In genomic region chr17:33968489-33968888, GRCm38 (mm10) we compare ENCODE assay signal across 8 mouse cellular contexts. TPM values are rescaled to one million over a fixed set of nuclear protein-coding genes. Genes with fewer than 3 reads are reported as not detected.
DNase-seq lines count a peak whose midpoint lies in the region; ATAC-seq and TF ChIP-seq lines count a peak whose summit lies in the region.

No protein-coding gene starts in this region.

- 3% methylated on average over 9 of the region's 9 CpGs for WGBS in embryonic facial prominence, embryonic 12.5 days
- WGBS in heart, embryonic 12.5 days, result 3% methylated on average over 9 of the region's 9 CpGs
- WGBS in kidney, embryonic 15.5 days, result 5% methylated on average over 9 of the region's 9 CpGs
- WGBS in liver, embryonic 14.5 days (ENCODE audit: insufficient replicate concordance), result under 1% methylated on average over 9 of the region's 9 CpGs
- WGBS in neural tube, embryonic 11.5 days, result 3% methylated on average over 9 of the region's 9 CpGs
- under 1% methylated on average over 9 of the region's 9 CpGs for WGBS in thymus, adult 2 months

- ATAC-seq in embryonic facial prominence, embryonic 12.5 days (ENCODE audit: insufficient number of reproducible peaks, insufficient read depth, low FRiP score, low TSS enrichment), result peak; percentile 11; the same call in 1 of the 2 replicates
- peak; percentile 51; the same call in 1 of the 2 replicates for ATAC-seq in heart, embryonic 12.5 days (ENCODE audit: insufficient number of reproducible peaks, low FRiP score)
- ATAC-seq in kidney, embryonic 15.5 days (replicated peaks; ENCODE audit: low FRiP score), result peak; percentile 63
- ATAC-seq in liver, embryonic 14.5 days (ENCODE audit: insufficient read depth), result peak; percentile 61; the same call in 1 of the 2 replicates
- peak; percentile 53; the same call in 1 of the 2 replicates for ATAC-seq in neural tube, embryonic 11.5 days (ENCODE audit: insufficient read depth, low FRiP score, low TSS enrichment)

- TF ChIP-seq POLR2A in thymus, adult 2 months (IDR thresholded peaks at IDR 0.05; ENCODE audit: control insufficient read depth, extremely low read depth, insufficient read depth, low read length, poor library complexity), result 0 out of 2 replicates have a peak, but pooled peaks have one; percentile 26

- peak; percentile 97 for TF ChIP-seq CTCF in liver, embryonic 14.5 days (IDR thresholded peaks at IDR 0.05; ENCODE audit: low read depth)
- TF ChIP-seq CTCF in thymus, adult 2 months (IDR thresholded peaks at IDR 0.05; ENCODE audit: borderline replicate concordance, control insufficient read depth, extremely low read depth, insufficient read depth, low read length, poor library complexity), result peak; percentile 90; the same call in 1 of the 2 replicates

- no peak overlapping the region for H3K27ac ChIP-seq in embryonic facial prominence, embryonic 12.5 days
- no peak overlapping the region for H3K27ac ChIP-seq in heart, embryonic 12.5 days (ENCODE audit: poor library complexity, severe bottlenecking)
- H3K27ac ChIP-seq in kidney, embryonic 15.5 days, result no peak overlapping the region
- no peak overlapping the region for H3K27ac ChIP-seq in liver, embryonic 14.5 days
- no peak overlapping the region for H3K27ac ChIP-seq in neural tube, embryonic 11.5 days (ENCODE audit: low read depth, low read length)
- no peak overlapping the region for H3K27ac ChIP-seq in thymus, adult 2 months (ENCODE audit: control insufficient read depth, insufficient read depth, low read length)

- no peak overlapping the region for H3K4me3 ChIP-seq in embryonic facial prominence, embryonic 12.5 days
- H3K4me3 ChIP-seq in heart, embryonic 12.5 days, result no peak overlapping the region
- H3K4me3 ChIP-seq in kidney, embryonic 15.5 days (replicated peaks), result no peak overlapping the region
- no peak overlapping the region for H3K4me3 ChIP-seq in liver, embryonic 14.5 days (ENCODE audit: insufficient read depth in 1 of 2, low read depth in 2 of 2, low read length in 2 of 2)
- H3K4me3 ChIP-seq in neural tube, embryonic 11.5 days (ENCODE audit: low read depth, low read length), result no peak overlapping the region
- no peak overlapping the region for H3K4me3 ChIP-seq in thymus, adult 2 months (ENCODE audit: control insufficient read depth, insufficient read depth, low read length)

- no peaks in the 10 kb centered on the region for H3K27me3 ChIP-seq in embryonic facial prominence, embryonic 12.5 days
- no peaks in the 10 kb centered on the region for H3K27me3 ChIP-seq in heart, embryonic 12.5 days (replicated peaks)
- H3K27me3 ChIP-seq in kidney, embryonic 15.5 days, result peaks cover under 1% of the 10 kb centered on the region; the same call in 1 of the 2 replicates
- H3K27me3 ChIP-seq in liver, embryonic 14.5 days (ENCODE audit: control insufficient read depth, insufficient read depth, low read length), result no peaks in the 10 kb centered on the region
- H3K27me3 ChIP-seq in neural tube, embryonic 11.5 days (ENCODE audit: control insufficient read depth, insufficient read depth, low read length), result no peaks in the 10 kb centered on the region
- no peaks in the 10 kb centered on the region for H3K27me3 ChIP-seq in thymus, adult 2 months (ENCODE audit: control insufficient read depth, insufficient read depth, low read length)

- H3K9me3 ChIP-seq in embryonic facial prominence, embryonic 12.5 days, result 0 out of 2 replicates have a peak, but pooled peaks cover 2% of the 10 kb centered on the region
- H3K9me3 ChIP-seq in heart, embryonic 12.5 days (replicated peaks), result peaks cover 3% of the 10 kb centered on the region; the same call in 1 of the 2 replicates
- no peaks in the 10 kb centered on the region for H3K9me3 ChIP-seq in kidney, embryonic 15.5 days (replicated peaks)
- H3K9me3 ChIP-seq in liver, embryonic 14.5 days (ENCODE audit: control insufficient read depth, low read length), result no peaks in the 10 kb centered on the region
- no peaks in the 10 kb centered on the region for H3K9me3 ChIP-seq in neural tube, embryonic 11.5 days (ENCODE audit: control insufficient read depth, low read length)

- no peak overlapping the region for H3K9ac ChIP-seq in embryonic facial prominence, embryonic 12.5 days
- H3K9ac ChIP-seq in heart, embryonic 12.5 days, result no peak overlapping the region
- no peak overlapping the region for H3K9ac ChIP-seq in kidney, embryonic 15.5 days
- H3K9ac ChIP-seq in liver, embryonic 14.5 days (replicated peaks), result no peak overlapping the region
- no peak overlapping the region for H3K9ac ChIP-seq in neural tube, embryonic 11.5 days (ENCODE audit: low read length)

- TF ChIP-seq EP300 in liver, embryonic 14.5 days (IDR thresholded peaks at IDR 0.05; ENCODE audit: low read depth), result no peak

- H3K4me2 ChIP-seq in embryonic facial prominence, embryonic 12.5 days (replicated peaks), result no peak overlapping the region
- no peak overlapping the region for H3K4me2 ChIP-seq in heart, embryonic 12.5 days
- H3K4me2 ChIP-seq in kidney, embryonic 15.5 days, result no peak overlapping the region
- H3K4me2 ChIP-seq in liver, embryonic 14.5 days (ENCODE audit: low read depth), result no peak overlapping the region
- no peak overlapping the region for H3K4me2 ChIP-seq in neural tube, embryonic 11.5 days (ENCODE audit: low read depth)

- DNase-seq in CD4-positive, CD25-positive, alpha-beta regulatory T cell, adult 2 months (ENCODE audit: low read depth, low spot score), result peak; percentile 92
- peak; percentile 78 for DNase-seq in adrenal gland, postnatal 25 days
- peak; percentile 59 to 71 (median 65) for DNase-seq in liver, embryonic 14.5 days (ENCODE audit: low read depth in 3 of 3, low spot score in 3 of 3)
- peak; percentile 90 for DNase-seq in neural tube, embryonic 11.5 days (ENCODE audit: low spot score)
- peak; percentile 75 for DNase-seq in thymus, adult 2 months

- H3K4me1 ChIP-seq in embryonic facial prominence, embryonic 12.5 days, result no peaks in the 10 kb centered on the region
- H3K4me1 ChIP-seq in heart, embryonic 12.5 days (replicated peaks), result no peaks in the 10 kb centered on the region
- H3K4me1 ChIP-seq in kidney, embryonic 15.5 days, result no peaks in the 10 kb centered on the region
- no peaks in the 10 kb centered on the region; a peak in 2 of 4 replicates for H3K4me1 ChIP-seq in liver, embryonic 14.5 days (replicated peaks; ENCODE audit: control insufficient read depth in 2 of 2, insufficient read depth in 2 of 2, low read length in 1 of 2)
- H3K4me1 ChIP-seq in neural tube, embryonic 11.5 days (ENCODE audit: control insufficient read depth, insufficient read depth, low read length), result no peaks in the 10 kb centered on the region
- H3K4me1 ChIP-seq in thymus, adult 2 months (replicated peaks; ENCODE audit: control insufficient read depth, insufficient read depth, low read length), result no peaks in the 10 kb centered on the region

- H3K36me3 ChIP-seq in embryonic facial prominence, embryonic 12.5 days, result peaks cover 30% of the 10 kb centered on the region
- H3K36me3 ChIP-seq in heart, embryonic 12.5 days, result peaks cover 29% of the 10 kb centered on the region
- peaks cover 29% of the 10 kb centered on the region for H3K36me3 ChIP-seq in kidney, embryonic 15.5 days
- H3K36me3 ChIP-seq in liver, embryonic 14.5 days (replicated peaks; ENCODE audit: control insufficient read depth, insufficient read depth, low read depth), result no peaks in the 10 kb centered on the region; the same call in 1 of the 2 replicates
- peaks cover under 1% of the 10 kb centered on the region; the same call in 1 of the 2 replicates for H3K36me3 ChIP-seq in neural tube, embryonic 11.5 days (ENCODE audit: control insufficient read depth, insufficient read depth, low read length)
- peaks cover 11% of the 10 kb centered on the region for H3K36me3 ChIP-seq in thymus, adult 2 months (ENCODE audit: control insufficient read depth, insufficient read depth, low read length)

RNA-seq across cellular contexts. Expression of gene Rps18, which starts 12.7 kb away (rescaled TPM):
- total RNA-seq in adrenal gland, postnatal 25 days (2021), result 630 and 736 TPM in 2 replicates
- polyA plus RNA-seq in embryonic facial prominence, embryonic 12.5 days (2016; fragmentation: Nextera tagmentation; extraction: Ambion mirVana), result 1,303 and 1,336 TPM in 2 replicates
- 850 and 856 TPM in 2 replicates for polyA plus RNA-seq in heart, embryonic 12.5 days (2016; fragmentation: Nextera tagmentation; extraction: Ambion mirVana)
- 1,731 and 1,904 TPM in 2 replicates for polyA plus RNA-seq in kidney, embryonic 15.5 days (2015; fragmentation: Nextera tagmentation; extraction: Ambion mirVana)
- polyA plus RNA-seq in liver, embryonic 14.5 days (2012; rRNA removed), result 829 and 1,098 TPM in 2 replicates
- polyA plus RNA-seq in liver, embryonic 14.5 days (2014; fragmentation: Nextera tagmentation; extraction: Ambion mirVana), result 1,411 and 1,430 TPM in 2 replicates
- 1,341 and 1,360 TPM in 2 replicates for polyA plus RNA-seq in neural tube, embryonic 11.5 days (2014; fragmentation: Nextera tagmentation; extraction: Ambion mirVana)
- polyA plus RNA-seq in thymus, adult 2 months (2012; rRNA removed), result 584 and 593 TPM in 2 replicates

RNA-seq across cellular contexts. Expression of gene Vps52, which starts 12.9 kb away (rescaled TPM):
- 57.4 and 70.0 TPM in 2 replicates for total RNA-seq in adrenal gland, postnatal 25 days (2021)
- polyA plus RNA-seq in embryonic facial prominence, embryonic 12.5 days (2016; fragmentation: Nextera tagmentation; extraction: Ambion mirVana), result 55.2 and 55.9 TPM in 2 replicates
- 43.0 and 43.9 TPM in 2 replicates for polyA plus RNA-seq in heart, embryonic 12.5 days (2016; fragmentation: Nextera tagmentation; extraction: Ambion mirVana)
- polyA plus RNA-seq in kidney, embryonic 15.5 days (2015; fragmentation: Nextera tagmentation; extraction: Ambion mirVana), result 48.0 and 53.5 TPM in 2 replicates
- polyA plus RNA-seq in liver, embryonic 14.5 days (2012; rRNA removed), result 17.4 and 18.7 TPM in 2 replicates
- polyA plus RNA-seq in liver, embryonic 14.5 days (2014; fragmentation: Nextera tagmentation; extraction: Ambion mirVana), result 15.2 and 18.4 TPM in 2 replicates
- 40.7 and 43.8 TPM in 2 replicates for polyA plus RNA-seq in neural tube, embryonic 11.5 days (2014; fragmentation: Nextera tagmentation; extraction: Ambion mirVana)
- 127 and 142 TPM in 2 replicates for polyA plus RNA-seq in thymus, adult 2 months (2012; rRNA removed)

RNA-seq across cellular contexts. Expression of gene B3galt4, which starts 17.2 kb away (rescaled TPM):
- 8.5 and 8.9 TPM in 2 replicates for total RNA-seq in adrenal gland, postnatal 25 days (2021)
- 5.5 and 6.3 TPM in 2 replicates for polyA plus RNA-seq in embryonic facial prominence, embryonic 12.5 days (2016; fragmentation: Nextera tagmentation; extraction: Ambion mirVana)
- polyA plus RNA-seq in heart, embryonic 12.5 days (2016; fragmentation: Nextera tagmentation; extraction: Ambion mirVana), result 7.2 and 7.4 TPM in 2 replicates
- polyA plus RNA-seq in kidney, embryonic 15.5 days (2015; fragmentation: Nextera tagmentation; extraction: Ambion mirVana), result 5.1 and 5.6 TPM in 2 replicates
- polyA plus RNA-seq in liver, embryonic 14.5 days (2012; rRNA removed), result 1.1 and 1.3 TPM in 2 replicates
- 1.1 and 1.8 TPM in 2 replicates for polyA plus RNA-seq in liver, embryonic 14.5 days (2014; fragmentation: Nextera tagmentation; extraction: Ambion mirVana)
- 4.4 and 4.9 TPM in 2 replicates for polyA plus RNA-seq in neural tube, embryonic 11.5 days (2014; fragmentation: Nextera tagmentation; extraction: Ambion mirVana)
- 25.6 and 25.8 TPM in 2 replicates for polyA plus RNA-seq in thymus, adult 2 months (2012; rRNA removed)

RNA-seq across cellular contexts. Expression of gene Wdr46, which starts 28.0 kb away (rescaled TPM):
- 38.7 and 40.4 TPM in 2 replicates for total RNA-seq in adrenal gland, postnatal 25 days (2021)
- polyA plus RNA-seq in embryonic facial prominence, embryonic 12.5 days (2016; fragmentation: Nextera tagmentation; extraction: Ambion mirVana), result 44.9 and 49.6 TPM in 2 replicates
- polyA plus RNA-seq in heart, embryonic 12.5 days (2016; fragmentation: Nextera tagmentation; extraction: Ambion mirVana), result 25.3 and 26.5 TPM in 2 replicates
- 41.8 and 44.0 TPM in 2 replicates for polyA plus RNA-seq in kidney, embryonic 15.5 days (2015; fragmentation: Nextera tagmentation; extraction: Ambion mirVana)
- polyA plus RNA-seq in liver, embryonic 14.5 days (2012; rRNA removed), result 17.3 and 18.9 TPM in 2 replicates
- 8.0 and 11.6 TPM in 2 replicates for polyA plus RNA-seq in liver, embryonic 14.5 days (2014; fragmentation: Nextera tagmentation; extraction: Ambion mirVana)
- polyA plus RNA-seq in neural tube, embryonic 11.5 days (2014; fragmentation: Nextera tagmentation; extraction: Ambion mirVana), result 29.5 and 33.4 TPM in 2 replicates
- 35.4 and 38.1 TPM in 2 replicates for polyA plus RNA-seq in thymus, adult 2 months (2012; rRNA removed)

RNA-seq across cellular contexts. Expression of gene Pfdn6, which starts 28.3 kb away (rescaled TPM):
- total RNA-seq in adrenal gland, postnatal 25 days (2021), result 101 and 102 TPM in 2 replicates
- 184 and 192 TPM in 2 replicates for polyA plus RNA-seq in embryonic facial prominence, embryonic 12.5 days (2016; fragmentation: Nextera tagmentation; extraction: Ambion mirVana)
- 127 and 129 TPM in 2 replicates for polyA plus RNA-seq in heart, embryonic 12.5 days (2016; fragmentation: Nextera tagmentation; extraction: Ambion mirVana)
- 171 and 183 TPM in 2 replicates for polyA plus RNA-seq in kidney, embryonic 15.5 days (2015; fragmentation: Nextera tagmentation; extraction: Ambion mirVana)
- polyA plus RNA-seq in liver, embryonic 14.5 days (2012; rRNA removed), result 36.8 and 62.4 TPM in 2 replicates
- polyA plus RNA-seq in liver, embryonic 14.5 days (2014; fragmentation: Nextera tagmentation; extraction: Ambion mirVana), result 103 TPM in 2 replicates
- polyA plus RNA-seq in neural tube, embryonic 11.5 days (2014; fragmentation: Nextera tagmentation; extraction: Ambion mirVana), result 190 and 195 TPM in 2 replicates
- 29.8 and 35.1 TPM in 2 replicates for polyA plus RNA-seq in thymus, adult 2 months (2012; rRNA removed)

Comparison
In these comparisons a context has a peak if more than half of its experiments do, and no peak if none do; other contexts are left out.
1. ATAC-seq: peak in every context shown above with its lines; median percentile 63 in kidney, embryonic 15.5 days; 61 in liver, embryonic 14.5 days; 53 in neural tube, embryonic 11.5 days; 51 in heart, embryonic 12.5 days; 11 in embryonic facial prominence, embryonic 12.5 days.